Mouse (Mus musculus): ENCODE data around the gene Urgcp.

GRCm38 (mm10) chr11:5718611-5719354 lies 43.4 kb downstream of the Urgcp start:
- TF ChIP-seq GATA1 (IDR thresholded peaks at IDR 0.05; ENCODE audit: low read length) (no peak), TAL1 (IDR thresholded peaks at IDR 0.05; ENCODE audit: low read length) (no peak)
